Mouse (Mus musculus) stomach, postnatal 0 days (tissue): Measurements from ENCODE around the gene Klf16.

Source experiments
- CTCF ChIP-seq: IDR thresholded peaks from 2 replicates; pipeline ENCODE4 v1.5.1; 2016; ENCODE audit warnings: antibody characterized with exemption, low read depth, mild to moderate bottlenecking, moderate library complexity
- EP300 ChIP-seq: optimal IDR thresholded peaks from 2 replicates; pipeline ENCODE3; 2016; ENCODE audit warnings: antibody characterized with exemption

- TF ChIP-seq CTCF (no peak), EP300 (no peak)
These were observed 4.6 kb downstream of the Klf16 start for GRCm38 (mm10) chr10:80572477-80572876.
